Comparison of ENCODE assay signal across 17 mouse cellular contexts in genomic region chr1:43789765-43790164, GRCm38 (mm10). TPM values are rescaled to one million over a fixed set of nuclear protein-coding genes. Genes with fewer than 3 reads are reported as not detected.
"Had no signal": no experiment of that assay in that cellular context is flagged by ENCODE, and none has a peak within 500 bp of the region (broad histone marks: within the 10 kb centered on the region; RNA-seq: fewer than 3 reads in every experiment).

No protein-coding gene starts in this region.

- H3K9ac ChIP-seq: neural tube, embryonic 15.5 days; stomach, embryonic 15.5 days had no signal

- H3K36me3 ChIP-seq: stomach, embryonic 15.5 days had no signal

- DNase-seq: retina, postnatal 1 day; right cerebral cortex, adult 18-20 months; right cerebral cortex, postnatal 14 days; right cerebral cortex, postnatal 25 days; right cerebral cortex, postnatal 4 days; spleen, adult 18-20 months; thymus, adult 18-20 months; thymus, adult 2 months; thymus, postnatal 14 days; thymus, postnatal 25 days; thymus, postnatal 36 days; thymus, postnatal 4 days had no signal

- H3K4me2 ChIP-seq: neural tube, embryonic 15.5 days; stomach, embryonic 15.5 days had no signal

- H3K4me1 ChIP-seq: neural tube, embryonic 15.5 days; stomach, embryonic 15.5 days had no signal

- H3K4me3 ChIP-seq: neural tube, embryonic 15.5 days; stomach, embryonic 15.5 days had no signal

- H3K27ac ChIP-seq: neural tube, embryonic 15.5 days; stomach, embryonic 15.5 days; stomach, postnatal 0 days had no signal

- H3K9me3 ChIP-seq: neural tube, embryonic 15.5 days; stomach, embryonic 15.5 days had no signal

- H3K27me3 ChIP-seq: neural tube, embryonic 15.5 days; stomach, embryonic 15.5 days had no signal

RNA-seq across cellular contexts. Expression of gene 1500015O10Rik, which starts 59.4 kb away (rescaled TPM):
- total RNA-seq: neutrophil, adult 5-6 weeks had no signal
- polyA plus RNA-seq: small intestine, adult 2 months had no signal
